Mouse (Mus musculus) testis, adult 2 months (tissue): ENCODE results near the gene Plet1.

Experiments
- CTCF ChIP-seq: fragments of 200-500 bp; IDR thresholded peaks from 2 replicates; pipeline ENCODE4 v1.5.1; 2012; ENCODE audit warnings: low read depth, mild to moderate bottlenecking, inconsistent platforms, low read length, moderate library complexity; ENCODE audit not compliant: control insufficient read depth, insufficient read depth, insufficient replicate concordance
- POLR2A ChIP-seq: fragments of 200-500 bp; IDR thresholded peaks from 2 replicates; pipeline ENCODE4 v1.6.1; 2012; ENCODE audit warnings: low read depth, mild to moderate bottlenecking, inconsistent platforms, low read length, moderate library complexity; ENCODE audit not compliant: control insufficient read depth

DNA sequence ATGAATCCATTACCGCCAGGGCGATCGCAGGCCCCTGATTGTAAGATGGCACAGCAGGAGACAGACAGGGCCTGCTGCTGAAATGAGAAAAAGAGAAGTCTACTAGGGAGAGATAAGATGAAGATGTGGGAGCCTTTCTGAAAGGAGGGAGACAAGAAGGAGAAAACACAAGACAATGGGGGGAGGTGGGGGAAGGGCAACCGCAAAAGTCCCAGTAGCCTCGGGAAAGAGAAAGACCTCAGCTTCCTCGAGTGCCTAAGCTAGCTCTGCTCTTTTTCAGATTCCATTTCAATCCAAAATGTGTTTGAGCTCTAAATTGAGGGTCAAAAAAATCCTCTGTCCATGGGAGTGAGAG is 1.8 kb downstream of the Plet1 start:
- no peak for TF ChIP-seq POLR2A
- no peak for TF ChIP-seq CTCF
